Mouse (Mus musculus): ENCODE measurements around the gene Mosmo. TPM values are rescaled to one million over a fixed set of nuclear protein-coding genes. Genes with fewer than 3 reads are reported as not detected.

Mosmo gene
- 2.8 TPM for polyA plus RNA-seq (2017; shearing (Covaris generic))

DNA sequence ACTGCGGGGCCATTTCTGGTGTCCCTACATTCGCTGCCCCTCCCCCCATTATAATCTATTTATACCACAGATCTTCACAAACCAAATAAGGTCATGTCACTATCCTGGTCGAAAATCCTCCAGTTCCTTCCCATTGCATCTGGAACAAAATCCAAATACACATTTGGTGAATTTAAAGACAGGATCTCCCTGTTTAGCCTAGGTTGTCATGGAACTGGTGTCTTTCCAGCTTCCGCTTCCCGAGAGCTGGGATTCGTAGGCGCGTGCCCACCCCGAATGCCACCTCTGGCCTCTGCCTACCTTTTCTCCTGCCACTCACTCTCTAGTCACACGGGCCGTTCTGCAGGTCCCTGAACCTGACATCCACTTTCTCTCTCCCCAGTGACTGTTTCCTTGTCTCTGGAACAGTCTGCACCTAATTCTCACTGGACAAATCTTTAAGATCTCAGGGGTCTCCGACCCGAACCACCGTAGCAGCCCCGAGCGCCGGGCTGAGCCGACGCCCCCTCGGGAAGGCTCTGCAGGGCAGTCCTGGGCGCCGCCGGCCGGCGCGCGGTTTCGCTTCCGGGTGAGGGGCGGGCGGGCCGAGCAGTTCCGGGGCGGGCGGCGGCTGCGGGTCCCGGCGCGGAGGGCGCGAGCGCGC, at the start of gene Mosmo:
Gene Mosmo, plus strand, starts transcription at position 618 of the 643 bp plus-strand sequence.

GRCm38 (mm10) chr7:120634711-120635361, 42.6 kb upstream of the Mosmo start, which contains the start of gene Uqcrc2:
Uqcrc2 (plus strand) TSS chr7:120635176.

DNA sequence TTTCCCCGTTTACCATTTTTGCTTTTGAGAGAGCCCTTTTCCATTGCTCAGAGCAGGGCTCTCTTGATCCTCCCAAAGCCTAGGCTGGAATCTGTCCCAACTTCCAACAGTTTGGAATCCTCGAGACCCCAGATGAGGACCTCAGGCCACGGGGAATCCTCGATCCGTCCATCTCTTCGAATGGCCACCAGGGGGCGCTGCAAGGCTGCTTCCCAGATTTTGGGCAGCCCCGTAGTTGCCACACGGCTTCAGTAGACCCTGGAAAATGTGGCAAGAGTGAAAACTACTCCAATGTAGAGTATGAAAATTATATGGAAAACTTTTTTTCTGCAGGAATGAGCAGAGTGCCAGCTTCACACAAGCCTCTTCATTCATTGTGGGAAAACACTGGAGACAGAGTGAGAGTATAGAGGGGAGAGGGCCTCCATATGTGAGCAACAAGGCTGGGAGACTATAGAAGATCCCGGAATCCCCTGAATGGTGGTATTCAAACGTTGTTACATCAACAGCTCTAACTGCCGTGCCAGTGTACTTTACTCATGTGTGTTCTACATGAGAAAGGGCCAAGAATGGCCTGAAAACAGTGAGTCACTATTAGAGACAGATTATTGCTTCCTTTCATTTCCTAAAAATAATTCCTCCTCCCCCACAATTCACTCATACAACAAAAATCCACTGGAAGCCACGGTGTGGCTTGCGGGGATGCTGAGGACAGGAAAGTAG, 7.1 kb upstream of the Mosmo start, which contains the start of gene Pdzd9:
Gene Pdzd9, minus strand, starts transcription at position 191 of the 723 bp plus-strand sequence.

DNA sequence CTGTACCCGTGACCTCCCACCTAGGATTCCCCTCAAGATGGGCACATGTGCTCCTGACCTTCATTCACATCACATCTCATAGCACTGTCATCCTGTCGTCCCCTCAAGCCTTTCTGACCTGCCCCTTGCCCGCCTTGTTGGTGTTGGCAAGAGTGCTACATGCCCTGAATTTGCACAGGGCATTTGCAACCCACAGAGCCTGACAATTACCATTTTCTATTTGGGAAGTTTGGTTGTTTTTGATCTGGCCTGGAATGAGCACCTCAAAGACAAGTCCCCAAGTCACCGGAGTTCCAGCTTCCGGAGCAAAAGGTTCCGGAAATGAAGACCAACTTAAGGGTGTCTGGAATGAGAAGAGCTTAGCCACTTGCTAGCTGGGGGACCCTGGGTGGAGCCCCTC, 61.6 kb downstream of the Mosmo start, which contains the start of gene Vwa3a:
Gene Vwa3a, plus strand, starts transcription at position 301 of the 400 bp plus-strand sequence.

Other genes starting within 250 kb of the Mosmo start
- 183 TPM for gene Uqcrc2, start 42.4 kb upstream of the Mosmo start, polyA plus RNA-seq (2017; shearing (Covaris generic))
- gene Pdzd9, start 7.3 kb upstream of the Mosmo start, polyA plus RNA-seq (2017; shearing (Covaris generic)) = 0.62 TPM
- gene Vwa3a, start 61.7 kb downstream of the Mosmo start, polyA plus RNA-seq (2017; shearing (Covaris generic)) = not detected
- gene Gm5737, start 134.7 kb downstream of the Mosmo start, polyA plus RNA-seq (2017; shearing (Covaris generic)) = not detected
- 15.0 TPM for gene Eef2k, start 165.2 kb downstream of the Mosmo start, polyA plus RNA-seq (2017; shearing (Covaris generic))
- gene Polr3e, start 240.1 kb downstream of the Mosmo start, polyA plus RNA-seq (2017; shearing (Covaris generic)) = 38.7 TPM